Mouse (Mus musculus) embryo, embryonic 9.5 days (tissue): Measurements from ENCODE around the gene Atp7a.
A peak's percentile ranks its signal among the peaks of the same experiment; 100 is the strongest.

Source experiments
- DNase-seq: peaks from one replicate; pipeline ENCODE4 v3.0.0-alpha.2; 2017; ENCODE audit errors: extremely low spot score

The Atp7a gene

GRCm38 (mm10) chrX:106080811-106081443 lies 53.9 kb downstream of the Atp7a start:
- peak; percentile 4 for DNase-seq

GRCm38 (mm10) chrX:106082518-106082917 lies 55.4 kb downstream of the Atp7a start:
- no peak for DNase-seq

DNA sequence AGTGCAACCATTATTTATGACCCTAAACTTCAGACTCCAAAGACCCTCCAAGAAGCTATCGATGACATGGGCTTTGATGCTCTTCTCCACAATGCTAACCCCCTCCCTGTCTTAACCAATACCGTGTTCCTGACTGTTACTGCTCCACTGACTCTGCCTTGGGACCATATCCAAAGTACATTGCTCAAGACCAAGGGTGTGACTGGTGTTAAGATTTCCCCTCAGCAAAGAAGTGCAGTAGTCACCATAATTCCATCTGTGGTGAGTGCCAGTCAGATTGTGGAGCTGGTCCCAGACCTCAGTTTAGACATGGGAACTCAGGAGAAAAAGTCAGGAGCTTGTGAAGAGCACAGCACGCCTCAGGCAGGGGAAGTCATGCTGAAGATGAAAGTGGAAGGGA lies 58.1 kb downstream of the Atp7a start:
- DNase-seq: no peak

GRCm38 (mm10) chrX:106085564-106085963 lies 58.5 kb downstream of the Atp7a start:
- no peak for DNase-seq

GRCm38 (mm10) chrX:106092939-106093338 lies 65.9 kb downstream of the Atp7a start:
- DNase-seq: peak; percentile 19

DNA sequence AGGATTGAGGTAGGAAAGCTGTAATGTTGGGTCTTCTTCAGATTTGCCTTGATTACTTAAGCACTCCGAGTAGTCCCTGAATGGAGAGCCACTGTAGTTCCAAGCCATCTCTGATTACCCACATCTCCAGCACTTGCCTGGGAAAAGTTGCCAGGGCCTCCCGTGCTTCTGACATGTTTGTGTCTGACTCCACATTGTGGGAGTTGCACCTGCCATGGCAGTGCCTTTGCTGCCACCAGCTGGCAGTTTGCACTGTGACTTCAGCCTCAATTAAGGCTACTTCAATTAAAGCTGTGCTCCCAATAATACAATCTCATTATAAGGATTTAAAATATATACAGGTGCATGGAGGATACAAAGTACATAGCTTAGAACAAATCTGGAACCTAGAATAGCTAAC lies 78.4 kb downstream of the Atp7a start:
- no peak for DNase-seq

DNA sequence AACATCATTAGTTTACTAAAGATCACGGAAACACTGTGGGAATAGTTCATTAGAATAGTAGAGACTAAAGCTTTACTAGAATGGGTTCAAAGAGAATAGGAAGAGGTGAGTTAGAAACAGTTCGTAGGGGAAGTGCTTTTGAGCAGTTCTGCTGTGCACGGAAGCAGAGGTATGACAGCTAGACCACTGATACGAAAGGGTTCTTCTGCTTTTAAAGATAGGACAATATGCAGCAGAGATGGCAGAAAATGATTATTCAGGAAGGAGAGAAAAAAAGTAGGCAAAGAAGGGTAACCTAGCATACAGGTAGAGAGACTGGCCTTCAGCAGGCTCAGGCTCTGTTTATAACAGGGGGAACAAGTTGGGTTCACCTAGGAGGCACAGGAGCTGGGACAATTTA lies 86.8 kb downstream of the Atp7a start:
- DNase-seq: no peak

DNA sequence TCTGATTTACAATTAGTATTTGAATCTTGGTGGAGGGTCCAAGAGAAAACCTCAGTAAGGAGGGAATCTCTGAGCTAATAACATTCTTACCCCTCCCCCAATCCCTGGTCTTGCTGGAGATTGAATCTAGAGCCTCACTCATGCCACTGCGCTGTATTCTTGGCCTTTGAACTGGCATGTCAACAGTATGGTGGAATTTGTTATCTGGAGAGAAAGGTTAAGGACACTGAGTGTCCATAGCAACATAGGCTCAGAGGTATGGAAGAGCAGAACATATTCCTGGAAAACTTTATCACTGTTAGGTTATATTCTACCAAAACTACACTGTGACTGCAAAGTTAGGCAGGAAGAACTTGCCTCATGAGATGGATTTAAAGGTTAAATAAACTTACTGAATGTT lies 87.6 kb downstream of the Atp7a start:
- no peak for DNase-seq

- no peak for DNase-seq
Measured at GRCm38 (mm10) chrX:106122823-106123222, 95.7 kb downstream of the Atp7a start.

- no peak for DNase-seq
Measured at GRCm38 (mm10) chrX:106128283-106128682, 101.2 kb downstream of the Atp7a start.

GRCm38 (mm10) chrX:106129877-106130276 lies 102.8 kb downstream of the Atp7a start:
- DNase-seq: no peak

GRCm38 (mm10) chrX:106134916-106135315 lies 107.8 kb downstream of the Atp7a start:
- no peak for DNase-seq

DNA sequence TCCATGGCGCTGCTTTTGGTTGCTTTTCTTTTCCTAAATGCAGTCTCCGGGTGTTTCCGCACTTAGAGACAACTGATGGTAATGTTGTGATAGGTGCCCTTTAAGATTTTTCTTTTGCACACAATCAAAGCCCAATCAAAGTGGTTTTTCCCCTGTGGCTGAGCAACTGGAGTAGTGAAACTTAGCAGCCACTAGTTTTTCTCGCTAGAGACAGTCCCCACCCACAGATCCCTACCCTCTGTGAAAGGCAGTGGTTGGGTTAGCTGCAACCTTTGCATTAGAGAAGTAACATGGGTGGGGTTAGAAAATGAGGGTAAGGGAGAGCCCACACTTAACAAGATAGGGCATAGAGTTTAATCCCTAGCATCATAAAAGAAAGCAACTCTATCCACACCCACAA lies 108.4 kb downstream of the Atp7a start:
- DNase-seq: no peak

DNA sequence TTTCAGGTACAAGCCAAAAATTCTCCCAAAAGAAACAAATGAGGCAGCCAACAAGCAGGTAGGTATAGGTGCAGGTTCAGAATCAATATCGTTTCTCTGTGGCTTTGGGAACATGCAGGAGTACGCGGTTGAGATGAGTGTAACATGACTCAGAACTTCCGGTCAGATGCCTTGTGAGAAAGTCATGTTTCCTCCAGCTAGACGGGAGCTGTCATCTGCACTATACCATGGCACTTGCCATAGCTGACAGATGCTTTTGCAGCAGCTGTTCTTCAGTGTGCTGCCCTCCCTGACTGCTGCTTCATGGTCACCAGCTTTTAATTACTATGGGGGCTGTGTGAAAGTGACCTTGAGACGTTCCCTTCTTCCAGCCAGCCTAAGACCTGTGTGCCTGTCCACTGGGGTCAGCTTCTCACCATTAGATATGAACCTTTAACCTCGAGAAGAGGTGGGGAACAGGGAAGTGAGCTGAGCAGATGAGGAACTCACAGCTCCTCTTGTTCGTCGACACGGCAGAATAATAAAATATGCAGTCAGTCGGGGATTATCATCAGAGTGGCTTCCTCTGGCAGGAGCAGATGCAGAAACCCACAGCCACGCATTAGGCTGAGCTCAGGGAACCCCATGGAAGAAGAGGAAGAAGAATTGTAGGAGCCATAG lies 109.0 kb downstream of the Atp7a start:
- DNase-seq: no peak

DNA sequence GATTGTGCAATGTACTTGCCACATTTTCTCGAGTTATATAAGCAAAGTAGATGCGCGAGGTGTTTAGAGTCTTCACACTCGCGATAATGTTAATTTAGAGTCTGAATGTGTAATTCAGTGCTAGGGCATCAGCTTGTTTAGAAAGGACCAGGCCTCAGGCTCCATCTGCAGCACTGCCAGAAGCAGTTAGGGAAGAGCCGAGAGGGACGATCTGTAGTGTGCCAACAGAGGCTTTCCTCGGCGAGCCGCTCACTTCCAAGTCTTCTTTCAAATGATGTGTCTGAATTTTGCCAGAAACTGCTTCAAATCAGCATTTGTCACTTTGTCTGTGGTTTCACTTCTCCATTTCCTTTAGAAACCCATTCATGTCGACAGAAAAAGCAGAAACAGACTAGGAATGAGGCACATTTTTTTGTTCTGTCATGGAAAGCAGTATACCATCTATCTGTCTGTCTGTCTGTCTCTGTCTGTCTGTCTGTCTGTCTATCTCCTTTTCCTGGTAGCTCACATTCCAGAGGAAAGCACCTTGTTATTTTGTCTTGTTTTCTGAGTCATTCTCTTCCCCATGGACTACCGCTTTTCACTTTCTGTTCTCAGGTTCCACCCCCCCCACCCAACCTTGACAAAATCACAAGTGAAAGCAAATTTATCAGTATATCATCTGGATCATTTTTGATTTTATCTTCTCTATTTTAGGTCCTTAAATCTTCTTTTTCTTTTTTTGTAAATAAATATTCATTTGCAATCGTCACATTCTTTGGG lies 112.4 kb downstream of the Atp7a start:
- no peak for DNase-seq

DNA sequence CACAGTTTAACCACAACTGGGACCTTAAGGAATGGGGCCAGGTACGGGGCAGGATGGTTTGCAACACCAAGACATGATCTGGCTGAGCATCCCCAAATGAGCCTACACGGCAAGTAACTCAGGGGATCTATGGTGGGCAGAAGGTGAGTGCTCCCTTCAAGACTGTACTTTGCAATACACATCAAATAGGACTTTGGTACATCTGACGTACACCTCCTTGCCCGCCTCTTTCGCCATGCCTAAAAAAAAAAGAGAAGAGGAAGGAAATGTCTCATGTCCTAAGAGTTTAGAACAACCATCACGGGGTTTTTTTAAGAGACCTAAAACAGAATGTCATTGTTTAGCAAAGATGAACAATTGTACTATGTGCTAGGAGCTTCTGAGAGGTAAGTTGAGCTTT lies 115.9 kb downstream of the Atp7a start, which contains the start of gene Tlr13:
Gene Tlr13, plus strand, starts transcription at position 269 of the 400 bp plus-strand sequence.
- DNase-seq: no peak

DNA sequence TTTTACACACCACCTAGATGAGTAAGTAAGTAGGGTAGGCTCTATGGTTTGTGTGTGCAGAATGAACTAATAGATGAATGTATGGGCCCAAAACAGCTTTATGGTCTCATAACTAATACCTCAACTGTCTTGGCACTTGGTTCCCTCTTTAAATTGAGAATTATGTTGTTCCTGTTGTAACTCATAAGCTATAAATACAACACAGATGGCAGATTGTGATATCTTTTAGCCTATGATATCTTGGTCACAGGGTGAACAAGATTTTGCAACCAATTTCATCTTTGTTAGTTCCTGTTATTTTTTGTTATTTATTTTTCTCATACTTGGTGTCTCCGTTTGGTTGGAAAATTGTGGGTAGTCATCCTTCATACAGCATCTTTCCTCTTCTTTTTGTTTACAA lies 121.1 kb downstream of the Atp7a start:
- DNase-seq: no peak

DNA sequence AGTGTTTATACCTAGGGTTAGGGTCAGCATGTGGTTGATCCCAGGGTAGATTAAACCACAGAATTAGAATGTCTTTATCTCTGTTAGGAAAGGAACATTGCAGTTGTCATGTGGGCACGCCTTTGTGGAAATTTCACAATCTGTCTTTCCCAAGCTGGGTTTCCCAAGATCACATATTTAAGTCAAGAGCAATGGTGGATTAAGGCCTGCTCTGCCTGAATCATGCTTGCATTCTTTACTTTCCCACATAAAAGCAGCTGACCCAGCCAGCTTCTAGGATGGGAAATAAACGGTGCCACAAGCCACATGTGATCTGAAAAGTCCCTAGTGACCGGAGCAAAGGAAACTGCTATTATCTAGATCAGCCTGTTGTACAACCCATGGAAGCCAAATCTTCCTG lies 122.4 kb downstream of the Atp7a start:
- DNase-seq: no peak

- DNase-seq: no peak
Measured at GRCm38 (mm10) chrX:106154180-106154586, 127.1 kb downstream of the Atp7a start.

DNA sequence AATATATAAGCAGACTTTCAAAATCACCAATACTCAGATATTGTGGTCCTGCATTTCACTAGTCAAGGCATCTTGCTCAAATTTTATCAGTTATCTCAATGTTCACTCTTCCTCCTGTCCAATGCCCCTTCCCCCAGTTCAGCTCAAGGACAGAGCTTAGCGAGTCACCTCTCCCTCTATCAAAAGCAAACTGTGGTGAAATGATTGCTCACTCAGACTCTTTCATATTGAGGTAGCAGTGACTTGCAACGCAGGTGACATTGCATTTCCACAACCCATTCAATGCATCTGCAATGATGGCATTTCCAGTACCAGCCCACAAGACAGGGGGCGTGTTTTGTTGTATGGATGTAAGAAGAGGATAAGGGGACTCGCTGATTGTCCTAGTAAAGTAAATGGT lies 128.8 kb downstream of the Atp7a start:
- DNase-seq: no peak

DNA sequence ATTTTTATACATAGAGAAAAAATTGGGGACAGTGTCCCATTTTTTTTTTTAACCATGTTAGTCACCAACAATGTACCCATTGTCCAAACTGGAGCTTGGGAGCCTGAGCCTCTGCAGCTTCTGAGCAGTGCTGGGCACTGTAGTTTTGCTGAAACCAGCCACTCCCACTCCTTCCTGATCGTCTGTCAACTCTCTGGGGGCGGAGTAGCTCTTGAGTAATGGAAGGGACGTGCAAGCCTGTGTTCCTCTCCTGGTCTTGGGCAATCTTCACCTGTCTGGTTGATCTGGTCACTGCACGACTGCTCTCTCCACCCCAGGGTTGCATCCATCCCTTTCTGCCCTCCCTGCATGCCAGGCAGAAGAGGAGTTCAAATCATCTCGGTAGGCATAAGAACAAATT lies 136.9 kb downstream of the Atp7a start:
- no peak for DNase-seq

DNA sequence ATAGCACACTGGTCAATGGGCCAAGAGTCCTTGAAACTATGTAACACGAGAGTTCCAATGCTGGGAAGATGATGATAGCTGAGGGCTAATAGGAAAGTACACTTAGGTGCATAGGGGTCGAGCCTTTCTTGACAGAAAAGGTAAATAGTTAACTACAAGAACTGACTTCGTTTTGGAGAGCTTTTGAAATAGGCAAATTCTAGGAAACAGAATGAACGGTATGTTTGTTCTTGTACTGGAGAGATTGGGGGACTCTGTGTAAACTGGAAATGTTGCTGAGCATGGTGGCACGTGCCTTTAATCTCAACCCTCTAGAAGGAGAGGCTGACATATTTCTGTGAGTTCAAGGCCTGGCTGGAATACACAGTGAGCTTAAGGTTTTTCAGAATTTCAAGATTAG lies 137.5 kb downstream of the Atp7a start:
- no peak for DNase-seq

- DNase-seq: no peak
Measured at GRCm38 (mm10) chrX:106165089-106165488, 138.0 kb downstream of the Atp7a start.
